Mouse (Mus musculus): ENCODE data around the gene Ly75.

DNA sequence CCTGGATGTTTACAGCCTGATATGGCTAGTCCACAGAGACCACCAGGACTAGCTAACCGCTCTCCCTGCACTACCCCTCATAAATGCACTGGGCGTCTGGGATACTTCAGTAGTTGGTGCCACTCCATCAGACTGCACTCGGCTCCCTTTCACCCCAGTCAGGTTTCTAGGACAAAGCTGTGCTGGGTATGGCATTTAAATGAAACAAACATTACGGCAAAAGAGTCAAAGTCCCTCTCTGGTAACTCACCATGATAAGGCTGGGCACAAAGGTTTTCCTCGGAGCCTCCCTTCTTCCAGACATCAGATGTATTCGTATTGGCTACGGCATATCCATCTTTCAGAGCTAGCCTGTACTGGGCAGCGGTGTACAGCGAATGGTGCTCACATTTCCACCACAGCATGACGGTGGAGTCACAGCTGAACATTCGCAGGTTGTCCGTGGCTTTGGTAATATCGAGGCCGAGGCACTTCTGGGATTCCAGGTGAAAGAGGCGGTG lies 7.4 kb downstream of the Ly75 start:
- no peak for TF ChIP-seq CTCF (IDR thresholded peaks at IDR 0.05; ENCODE audit: insufficient read depth, low read depth, low read length)
- no peak for TF ChIP-seq POLR2A (IDR thresholded peaks at IDR 0.05; ENCODE audit: insufficient read depth, low read depth, low read length)

All from olfactory bulb, adult 2 months (tissue).